Mouse (Mus musculus): ENCODE data around the gene Emid1.

DNA sequence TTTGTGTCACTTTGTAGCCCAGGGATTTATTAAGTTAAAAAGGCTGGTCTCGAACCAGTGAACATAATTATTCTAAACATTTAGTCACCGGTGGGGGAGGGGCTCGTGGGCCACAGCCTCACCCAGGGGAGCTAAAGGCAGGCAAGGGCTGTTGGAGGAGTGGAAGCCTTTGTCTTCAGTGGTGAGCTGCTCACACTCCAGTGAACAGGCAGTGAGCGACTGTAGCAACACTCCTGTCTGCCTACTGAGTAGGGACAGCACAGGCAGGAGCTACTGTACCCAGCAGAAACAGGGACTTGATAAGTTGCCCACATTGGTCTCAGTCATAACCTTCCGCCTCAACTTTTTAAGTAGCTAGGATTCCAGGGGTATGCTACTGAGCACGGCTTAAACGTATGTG is 44.5 kb upstream of the Emid1 start:
- TF ChIP-seq POLR2A (IDR thresholded peaks at IDR 0.05; ENCODE audit: borderline replicate concordance, control insufficient read depth, low read depth, low read length) (no peak), CTCF (IDR thresholded peaks at IDR 0.05; ENCODE audit: control insufficient read depth, insufficient read depth, low read length) (no peak)
